Mouse (Mus musculus): ENCODE data around the gene Kcnip1.
A peak's percentile ranks its signal among the peaks of the same experiment; 100 is the strongest.

The Kcnip1 gene

GRCm38 (mm10) chr11:33986525-33986924 lies 6.4 kb downstream of the Kcnip1 start:
- no peak for DNase-seq (ENCODE audit: low spot score)

GRCm38 (mm10) chr11:33980146-33980545 lies 12.8 kb downstream of the Kcnip1 start:
- no peak for DNase-seq (ENCODE audit: low spot score)

- DNase-seq (ENCODE audit: low spot score) = no peak
These were observed 17.8 kb downstream of the Kcnip1 start for GRCm38 (mm10) chr11:33975121-33975520.

- no peak for DNase-seq (ENCODE audit: low spot score)
These were observed 18.5 kb downstream of the Kcnip1 start for GRCm38 (mm10) chr11:33974341-33975040.

- no peak for DNase-seq (ENCODE audit: low spot score)
These were observed 20.8 kb downstream of the Kcnip1 start for GRCm38 (mm10) chr11:33972114-33972513.

- no peak for DNase-seq (ENCODE audit: low spot score)
These were observed 23.8 kb downstream of the Kcnip1 start for GRCm38 (mm10) chr11:33969199-33969598.

- DNase-seq (ENCODE audit: low spot score) = no peak
These were observed 25.2 kb downstream of the Kcnip1 start for GRCm38 (mm10) chr11:33967708-33968107.

- DNase-seq (ENCODE audit: low spot score) = no peak
These were observed 27.6 kb downstream of the Kcnip1 start for GRCm38 (mm10) chr11:33965380-33965779.

GRCm38 (mm10) chr11:33962688-33963407 lies 30.1 kb downstream of the Kcnip1 start, which contains the start of gene Kcnmb1:
Kcnmb1 (plus strand) TSS chr11:33963013.
- peak; percentile 18 for DNase-seq (ENCODE audit: low spot score)

GRCm38 (mm10) chr11:33962178-33962577 lies 30.8 kb downstream of the Kcnip1 start:
- no peak for DNase-seq (ENCODE audit: low spot score)

- peak; percentile 61 for DNase-seq (ENCODE audit: low spot score)
These were observed 34.2 kb downstream of the Kcnip1 start for GRCm38 (mm10) chr11:33958713-33959112.

- DNase-seq (ENCODE audit: low spot score) = no peak
These were observed 35.4 kb downstream of the Kcnip1 start for GRCm38 (mm10) chr11:33957595-33957994.

- DNase-seq (ENCODE audit: low spot score) = no peak
These were observed 36.3 kb downstream of the Kcnip1 start for GRCm38 (mm10) chr11:33956623-33957022.

GRCm38 (mm10) chr11:33955982-33956381 lies 37.0 kb downstream of the Kcnip1 start:
- no peak for DNase-seq (ENCODE audit: low spot score)

GRCm38 (mm10) chr11:33951684-33952625 lies 41.0 kb downstream of the Kcnip1 start:
- no peak for DNase-seq (ENCODE audit: low spot score)

GRCm38 (mm10) chr11:33951155-33951554 lies 41.8 kb downstream of the Kcnip1 start:
- peak; percentile 41 for DNase-seq (ENCODE audit: low spot score)

- DNase-seq (ENCODE audit: low spot score) = no peak
These were observed 46.5 kb downstream of the Kcnip1 start for GRCm38 (mm10) chr11:33946501-33946900.

GRCm38 (mm10) chr11:33944786-33945328 lies 48.1 kb downstream of the Kcnip1 start:
- no peak for DNase-seq (ENCODE audit: low spot score)

- peak; percentile 28 for DNase-seq (ENCODE audit: low spot score)
These were observed 48.7 kb downstream of the Kcnip1 start for GRCm38 (mm10) chr11:33944067-33944785.

- DNase-seq (ENCODE audit: low spot score) = no peak
These were observed 49.4 kb downstream of the Kcnip1 start for GRCm38 (mm10) chr11:33943565-33943964.

- no peak for DNase-seq (ENCODE audit: low spot score)
These were observed 53.4 kb downstream of the Kcnip1 start for GRCm38 (mm10) chr11:33939456-33940113.

All from embryo, embryonic 10 days (tissue).